Comparison of ENCODE assay signal across 8 mouse cellular contexts in the genomic region with DNA sequence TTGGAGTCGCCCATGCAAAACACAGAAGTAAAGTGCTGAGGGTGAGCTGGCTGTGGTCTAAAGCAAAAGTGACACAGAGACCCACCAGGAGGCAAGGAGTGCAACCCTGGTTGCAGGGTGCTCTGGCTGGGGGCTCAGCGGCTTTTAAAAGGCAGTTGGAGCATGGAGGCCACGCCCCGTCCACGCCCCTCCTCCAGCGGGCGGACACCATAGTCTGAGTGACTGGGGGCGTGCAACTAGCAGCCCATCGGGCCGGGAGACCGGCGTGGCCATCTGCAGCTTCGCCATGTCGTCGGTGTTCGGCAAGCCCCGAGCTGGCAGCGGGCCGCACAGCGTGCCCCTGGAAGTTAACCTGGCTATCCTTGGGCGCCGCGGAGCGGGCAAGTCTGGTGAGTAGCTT. TPM values are rescaled to one million over a fixed set of nuclear protein-coding genes. Genes with fewer than 3 reads are reported as not detected.
DNase-seq lines count a peak whose midpoint lies in the region; ATAC-seq and TF ChIP-seq lines count a peak whose summit lies in the region.

A gene (plus strand): TSS at position 228 of the 400 bp plus-strand sequence.

- H3K27me3 ChIP-seq in erythroblast, embryonic 14.5 days (ENCODE audit: control insufficient read depth) = peaks cover 8% of the 10 kb centered on the region
- H3K27me3 ChIP-seq in heart, embryonic 12.5 days (replicated peaks) = peaks cover 4% of the 10 kb centered on the region; the same call in 1 of the 2 replicates
- H3K27me3 ChIP-seq in kidney, embryonic 15.5 days = 0 out of 2 replicates have a peak, but pooled peaks cover under 1% of the 10 kb centered on the region
- H3K27me3 ChIP-seq in liver, embryonic 13.5 days = no peaks in the 10 kb centered on the region; the same call in 1 of the 2 replicates
- H3K27me3 ChIP-seq in stomach, embryonic 16.5 days (ENCODE audit: control insufficient read depth, insufficient read depth, low read length) = no peaks in the 10 kb centered on the region

- no peak for TF ChIP-seq POLR2A in bone marrow macrophage, adult 2 months (IDR thresholded peaks at IDR 0.05; ENCODE audit: borderline replicate concordance, low read depth, low read length)

- no peak for TF ChIP-seq CTCF in bone marrow macrophage, adult 2 months (IDR thresholded peaks at IDR 0.05; ENCODE audit: low read depth, low read length)

- no peaks in the 10 kb centered on the region for H3K4me1 ChIP-seq in bone marrow macrophage, adult 2 months (ENCODE audit: control insufficient read depth, insufficient read depth, low read length)
- H3K4me1 ChIP-seq in erythroblast, embryonic 14.5 days (ENCODE audit: control insufficient read depth) = peaks cover 10% of the 10 kb centered on the region
- H3K4me1 ChIP-seq in heart, embryonic 12.5 days (replicated peaks) = peaks cover 14% of the 10 kb centered on the region; the same call in 1 of the 2 replicates
- H3K4me1 ChIP-seq in kidney, embryonic 15.5 days = peaks cover 20% of the 10 kb centered on the region
- peaks cover 10% of the 10 kb centered on the region for H3K4me1 ChIP-seq in liver, embryonic 13.5 days (replicated peaks)
- 0 out of 2 replicates have a peak, but pooled peaks cover 15% of the 10 kb centered on the region for H3K4me1 ChIP-seq in stomach, embryonic 16.5 days (ENCODE audit: control insufficient read depth, insufficient read depth, low read length)

- H3K36me3 ChIP-seq in erythroblast, embryonic 14.5 days (ENCODE audit: control insufficient read depth) = no peaks in the 10 kb centered on the region
- H3K36me3 ChIP-seq in heart, embryonic 12.5 days = no peaks in the 10 kb centered on the region
- H3K36me3 ChIP-seq in kidney, embryonic 15.5 days = no peaks in the 10 kb centered on the region
- no peaks in the 10 kb centered on the region for H3K36me3 ChIP-seq in liver, embryonic 13.5 days
- H3K36me3 ChIP-seq in stomach, embryonic 16.5 days (ENCODE audit: control insufficient read depth, insufficient read depth, low read length) = no peaks in the 10 kb centered on the region

- H3K4me3 ChIP-seq in bone marrow macrophage, adult 2 months (ENCODE audit: insufficient read depth, low read length) = peak within 1 kb of the TSS; percentile 58
- H3K4me3 ChIP-seq in erythroblast, embryonic 14.5 days (replicated peaks) = peak within 1 kb of the TSS; percentile 50
- peak within 1 kb of the TSS; percentile 53 for H3K4me3 ChIP-seq in heart, embryonic 12.5 days
- H3K4me3 ChIP-seq in kidney, embryonic 15.5 days (replicated peaks) = peak within 1 kb of the TSS; percentile 59
- peak within 1 kb of the TSS; percentile 50 for H3K4me3 ChIP-seq in liver, embryonic 13.5 days (replicated peaks)
- peak within 1 kb of the TSS; percentile 60 for H3K4me3 ChIP-seq in stomach, embryonic 16.5 days (replicated peaks; ENCODE audit: low read length)

- no peaks in the 10 kb centered on the region for H3K9me3 ChIP-seq in erythroblast, embryonic 14.5 days (ENCODE audit: control insufficient read depth, low read length)
- H3K9me3 ChIP-seq in heart, embryonic 12.5 days (replicated peaks) = no peaks in the 10 kb centered on the region
- H3K9me3 ChIP-seq in kidney, embryonic 15.5 days (replicated peaks) = no peaks in the 10 kb centered on the region
- no peaks in the 10 kb centered on the region for H3K9me3 ChIP-seq in liver, embryonic 13.5 days (replicated peaks)
- H3K9me3 ChIP-seq in stomach, embryonic 16.5 days (replicated peaks; ENCODE audit: control insufficient read depth, low read length) = no peaks in the 10 kb centered on the region

- peak within 1 kb of the TSS; percentile 85 for H3K4me2 ChIP-seq in heart, embryonic 12.5 days
- H3K4me2 ChIP-seq in kidney, embryonic 15.5 days = peak within 1 kb of the TSS; percentile 92
- peak within 1 kb of the TSS; percentile 76 for H3K4me2 ChIP-seq in liver, embryonic 13.5 days
- peak within 1 kb of the TSS; percentile 91 for H3K4me2 ChIP-seq in stomach, embryonic 16.5 days (ENCODE audit: low read depth, low read length)

- peak; percentile 47 for DNase-seq in CD4-positive helper T cell, adult 2 months (ENCODE audit: low read depth, low spot score)
- peak; percentile 54 for DNase-seq in liver, embryonic 13.5 days
- peak; percentile 58 to 67 for DNase-seq in natural killer cell, adult 2 months (ENCODE audit: low spot score in 2 of 2)

- H3K27ac ChIP-seq in bone marrow macrophage, adult 2 months (ENCODE audit: insufficient read depth, low read depth, low read length) = no peak within 1 kb of the TSS
- H3K27ac ChIP-seq in heart, embryonic 12.5 days (ENCODE audit: poor library complexity, severe bottlenecking) = no peak within 1 kb of the TSS
- H3K27ac ChIP-seq in kidney, embryonic 15.5 days = no peak within 1 kb of the TSS
- no peak within 1 kb of the TSS for H3K27ac ChIP-seq in liver, embryonic 13.5 days
- H3K27ac ChIP-seq in stomach, embryonic 16.5 days (ENCODE audit: low read length) = no peak within 1 kb of the TSS

- 1% methylated on average over 24 of the region's 24 CpGs for WGBS in heart, embryonic 12.5 days
- 1% methylated on average over 24 of the region's 24 CpGs for WGBS in kidney, embryonic 15.5 days
- 1% methylated on average over 24 of the region's 24 CpGs for WGBS in liver, embryonic 13.5 days (ENCODE audit: insufficient replicate concordance)
- 1% methylated on average over 24 of the region's 24 CpGs for WGBS in stomach, embryonic 16.5 days

- peak; percentile 75; the same call in 1 of the 2 replicates for ATAC-seq in heart, embryonic 12.5 days (ENCODE audit: insufficient number of reproducible peaks, low FRiP score)
- ATAC-seq in kidney, embryonic 15.5 days (replicated peaks; ENCODE audit: low FRiP score) = peak; percentile 88
- ATAC-seq in liver, embryonic 13.5 days (ENCODE audit: low read depth) = 0 out of 2 replicates have a peak, but pooled peaks have one; percentile 45
- ATAC-seq in stomach, embryonic 16.5 days (ENCODE audit: insufficient read depth, low FRiP score) = peak; percentile 70; the same call in 1 of the 2 replicates

- H3K9ac ChIP-seq in heart, embryonic 12.5 days = peak within 1 kb of the TSS; percentile 42
- peak within 1 kb of the TSS; percentile 48 for H3K9ac ChIP-seq in kidney, embryonic 15.5 days
- peak within 1 kb of the TSS; percentile 5; the same call in 1 of the 2 replicates for H3K9ac ChIP-seq in liver, embryonic 13.5 days
- peak within 1 kb of the TSS; percentile 73 for H3K9ac ChIP-seq in stomach, embryonic 16.5 days (ENCODE audit: low read length)

RNA-seq across cellular contexts. Expression of the gene that starts here (rescaled TPM):
- polyA plus RNA-seq in bone marrow macrophage, adult 2 months (2012; ENCODE audit: insufficient read depth, insufficient read length, missing spikeins) = not detected in 2 replicates
- polyA plus RNA-seq in erythroblast, embryonic 14.5 days (2012) = 0.03 TPM in 1 of 2 replicates, not detected in the other
- polyA plus RNA-seq in heart, embryonic 12.5 days (2016; fragmentation: Nextera tagmentation; extraction: Ambion mirVana) = 3.0 and 3.7 TPM in 2 replicates
- 13.4 and 16.1 TPM in 2 replicates for polyA plus RNA-seq in kidney, embryonic 15.5 days (2015; fragmentation: Nextera tagmentation; extraction: Ambion mirVana)
- polyA plus RNA-seq in liver, embryonic 13.5 days (2015; fragmentation: Nextera tagmentation; extraction: Ambion mirVana) = 0.12 and 0.22 TPM in 2 replicates
- polyA plus RNA-seq in stomach, embryonic 16.5 days (2015; fragmentation: Nextera tagmentation; extraction: Ambion mirVana) = 7.6 TPM in 2 replicates

Comparison
In these comparisons a context has a peak if more than half of its experiments do, and no peak if none do; other contexts are left out.
1. Peak in DNase-seq, ATAC-seq, H3K4me3 ChIP-seq, H3K9ac ChIP-seq and H3K4me2 ChIP-seq in liver, embryonic 13.5 days; RNA of the gene not detected or under 1 TPM.
2. H3K9ac ChIP-seq: peak in every context shown above with its lines; median percentile 73 in stomach, embryonic 16.5 days; 48 in kidney, embryonic 15.5 days; 42 in heart, embryonic 12.5 days; 5 in liver, embryonic 13.5 days.